Mouse (Mus musculus) ovary, adult 18-20 months (tissue): ENCODE measurements around the gene Xrcc4.

Experiments used
- DNase-seq: peaks from one replicate; pipeline ENCODE4 v3.0.0; 2022; ENCODE audit warnings: low spot score, mixed read lengths

Xrcc4 gene

GRCm38 (mm10) chr13:89739696-89740242 lies 349.6 kb downstream of the Xrcc4 start:
- no peak for DNase-seq

GRCm38 (mm10) chr13:89738776-89739695 lies 350.4 kb downstream of the Xrcc4 start:
- DNase-seq, result peak; percentile 80

GRCm38 (mm10) chr13:89738275-89738674 lies 351.1 kb downstream of the Xrcc4 start:
- no peak for DNase-seq

GRCm38 (mm10) chr13:89735111-89735510 lies 354.3 kb downstream of the Xrcc4 start:
- DNase-seq, result no peak

GRCm38 (mm10) chr13:89726492-89726891 lies 362.9 kb downstream of the Xrcc4 start:
- no peak for DNase-seq
